Mouse (Mus musculus) brain, embryonic 14.5 days (tissue): ENCODE results near the gene Gm40460.

Experiments used
- CTCF ChIP-seq: fragments of 200-500 bp; IDR thresholded peaks from 2 replicates; pipeline ENCODE4 v1.5.1; 2012; ENCODE audit warnings: inconsistent platforms, mild to moderate bottlenecking, moderate library complexity, borderline replicate concordance; ENCODE audit not compliant: insufficient read depth, insufficient read length; ENCODE audit errors: extremely low read depth
- POLR2A ChIP-seq: fragments of 200-500 bp; IDR thresholded peaks from 2 replicates; pipeline ENCODE4 v1.6.1; 2012; ENCODE audit warnings: mild to moderate bottlenecking, inconsistent platforms, borderline replicate concordance; ENCODE audit not compliant: poor library complexity, insufficient read depth, insufficient read length, severe bottlenecking; ENCODE audit errors: extremely low read depth

DNA sequence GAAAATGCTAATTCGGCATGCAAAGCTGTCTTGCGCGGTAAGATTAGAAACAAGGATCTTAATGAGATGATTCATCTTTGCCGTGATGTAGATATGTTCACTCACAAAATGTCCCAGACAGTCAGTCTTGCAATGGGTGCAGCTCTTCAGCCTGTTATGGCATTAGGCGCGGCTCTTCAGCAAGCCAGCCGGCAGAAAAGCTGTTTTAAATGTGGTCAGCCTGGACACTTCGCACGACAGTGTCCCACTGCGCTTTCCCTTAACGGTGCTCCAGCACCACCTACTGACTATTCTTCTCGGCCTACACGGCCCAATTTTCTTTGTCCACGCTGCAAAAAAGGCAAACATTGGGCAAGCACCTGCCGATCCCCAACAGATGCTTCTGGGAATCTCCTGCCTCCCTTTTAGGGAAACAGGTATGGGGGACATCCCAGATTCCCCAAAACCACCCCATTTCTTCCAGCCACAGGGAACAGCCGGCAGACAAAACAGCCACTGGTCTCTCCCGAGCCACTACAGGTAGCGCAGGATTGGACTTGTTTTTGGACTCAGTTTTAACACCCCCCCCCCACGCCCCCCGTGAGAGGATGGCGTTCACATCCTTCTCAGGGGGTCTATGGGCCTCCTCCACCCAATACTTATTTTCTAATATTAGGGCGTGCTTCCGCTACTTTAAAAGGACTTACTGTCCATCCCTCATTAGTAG, 44.4 kb upstream of the Gm40460 start:
- TF ChIP-seq CTCF (peak; percentile 39; the same call in 1 of the 2 replicates), POLR2A (no peak)
